In the genomic region with DNA sequence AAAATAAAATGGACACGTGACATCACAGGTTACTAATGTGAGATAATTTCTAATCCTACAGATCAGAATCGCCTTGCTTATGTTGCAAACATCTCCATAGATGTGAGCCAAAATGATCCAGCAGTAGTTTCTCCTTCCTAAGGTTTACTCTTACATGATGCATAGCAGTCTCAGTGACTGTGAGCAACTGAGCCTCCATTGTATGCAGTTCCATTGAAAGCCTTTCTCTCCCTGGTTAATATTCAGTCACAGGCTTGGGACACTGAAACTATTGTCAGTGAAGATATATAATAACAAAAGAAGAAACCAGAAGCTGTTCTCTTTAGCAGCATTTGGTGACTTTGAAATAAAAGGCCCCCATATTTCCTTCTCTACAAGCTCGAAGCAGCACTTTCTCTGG, we compare ENCODE assay signal across 25 mouse cellular contexts.
DNase-seq lines count a peak whose midpoint lies in the region; ATAC-seq and TF ChIP-seq lines count a peak whose summit lies in the region.
"Had no signal": no experiment of that assay in that cellular context is flagged by ENCODE, and none has a peak within 500 bp of the region (broad histone marks: within the 10 kb centered on the region; RNA-seq: fewer than 3 reads in every experiment).

No protein-coding gene starts in this region.

- ATAC-seq in midbrain, embryonic 11.5 days (ENCODE audit: low FRiP score) = 0 out of 2 replicates have a peak, but pooled peaks have one; percentile 38
- no peak for ATAC-seq in midbrain, embryonic 13.5 days
- ATAC-seq: activated CD4-positive, CD25-positive, alpha-beta regulatory T cell, adult 4 months; forebrain, embryonic 15.5 days had no signal

- no peak overlapping the region for H3K27ac ChIP-seq in midbrain, embryonic 11.5 days (ENCODE audit: low read depth, low read length)
- no peak overlapping the region for H3K27ac ChIP-seq in midbrain, embryonic 13.5 days
- H3K27ac ChIP-seq: embryonic facial prominence, embryonic 10.5 days; embryonic facial prominence, embryonic 13.5 days; forebrain, embryonic 12.5 days; forebrain, embryonic 15.5 days; heart, embryonic 15.5 days; hindbrain, embryonic 10.5 days; hindbrain, embryonic 14.5 days had no signal

- no peaks in the 10 kb centered on the region for H3K4me1 ChIP-seq in midbrain, embryonic 11.5 days (ENCODE audit: control insufficient read depth, insufficient read depth, low read length)
- peaks cover 4% of the 10 kb centered on the region; the same call in 1 of the 2 replicates for H3K4me1 ChIP-seq in midbrain, embryonic 13.5 days (replicated peaks)
- H3K4me1 ChIP-seq: embryonic facial prominence, embryonic 10.5 days; embryonic facial prominence, embryonic 13.5 days; forebrain, embryonic 12.5 days; forebrain, embryonic 15.5 days; heart, embryonic 12.5 days; heart, embryonic 15.5 days had no signal

- no peaks in the 10 kb centered on the region for H3K27me3 ChIP-seq in midbrain, embryonic 11.5 days (ENCODE audit: control insufficient read depth, insufficient read depth, low read length)
- H3K27me3 ChIP-seq in midbrain, embryonic 13.5 days = no peaks in the 10 kb centered on the region
- H3K27me3 ChIP-seq: embryonic facial prominence, embryonic 13.5 days; forebrain, embryonic 12.5 days; forebrain, embryonic 15.5 days; heart, embryonic 12.5 days; heart, embryonic 15.5 days had no signal

- no peaks in the 10 kb centered on the region for H3K9me3 ChIP-seq in midbrain, embryonic 11.5 days (ENCODE audit: control insufficient read depth, low read length)
- no peaks in the 10 kb centered on the region for H3K9me3 ChIP-seq in midbrain, embryonic 13.5 days
- H3K9me3 ChIP-seq: embryonic facial prominence, embryonic 10.5 days; embryonic facial prominence, embryonic 13.5 days; forebrain, embryonic 12.5 days; forebrain, embryonic 15.5 days; heart, embryonic 12.5 days; heart, embryonic 15.5 days; hindbrain, embryonic 10.5 days had no signal

- H3K36me3 ChIP-seq in midbrain, embryonic 11.5 days (ENCODE audit: control insufficient read depth, insufficient read depth, low read length) = no peaks in the 10 kb centered on the region
- H3K36me3 ChIP-seq in midbrain, embryonic 13.5 days = no peaks in the 10 kb centered on the region
- H3K36me3 ChIP-seq: embryonic facial prominence, embryonic 10.5 days; embryonic facial prominence, embryonic 13.5 days; forebrain, embryonic 12.5 days; forebrain, embryonic 15.5 days; heart, embryonic 12.5 days; heart, embryonic 15.5 days; hindbrain, embryonic 10.5 days had no signal

- no peak overlapping the region for H3K4me2 ChIP-seq in midbrain, embryonic 11.5 days
- no peak overlapping the region for H3K4me2 ChIP-seq in midbrain, embryonic 13.5 days (replicated peaks)
- H3K4me2 ChIP-seq: embryonic facial prominence, embryonic 13.5 days; forebrain, embryonic 12.5 days; forebrain, embryonic 15.5 days; heart, embryonic 12.5 days; heart, embryonic 15.5 days; hindbrain, embryonic 14.5 days had no signal

- 80% methylated on average over 3 of the region's 3 CpGs for WGBS in midbrain, embryonic 11.5 days
- WGBS in midbrain, embryonic 13.5 days = 75% methylated on average over 3 of the region's 3 CpGs

- peak; percentile 3 for DNase-seq in embryo, embryonic 10.5 days (ENCODE audit: low spot score)
- DNase-seq in embryo, embryonic 10 days (ENCODE audit: low spot score) = no peak
- DNase-seq in midbrain, embryonic 11.5 days (ENCODE audit: low spot score, missing footprints) = no peak
- peak; percentile 7 for DNase-seq in brain, embryonic 14.5 days (ENCODE audit: low read depth)
- DNase-seq in yolk sac, embryonic 10.5 days (ENCODE audit: low spot score) = no peak
- DNase-seq: adrenal gland, adult 8-10 months; adrenal gland, postnatal 25 days; cerebellum, adult 18-20 months; cerebellum, adult 9-10 months; cerebellum, postnatal 14 days; gastrocnemius, postnatal 25 days; heart, adult 18-20 months; heart, postnatal 10 days; heart, postnatal 36 days had no signal

- no peak overlapping the region for H3K4me3 ChIP-seq in midbrain, embryonic 11.5 days (ENCODE audit: low read depth, low read length)
- H3K4me3 ChIP-seq in midbrain, embryonic 13.5 days (replicated peaks) = no peak overlapping the region
- H3K4me3 ChIP-seq: embryonic facial prominence, embryonic 10.5 days; embryonic facial prominence, embryonic 13.5 days; erythroblast, embryonic 14.5 days; forebrain, embryonic 12.5 days; forebrain, embryonic 15.5 days; heart, embryonic 12.5 days; heart, embryonic 15.5 days; hindbrain, embryonic 10.5 days had no signal

- TF ChIP-seq CTCF in brain, embryonic 14.5 days (IDR thresholded peaks at IDR 0.05; ENCODE audit: borderline replicate concordance, extremely low read depth, insufficient read depth, insufficient read length) = no peak

- no peak for TF ChIP-seq POLR2A in brain, embryonic 14.5 days (IDR thresholded peaks at IDR 0.05; ENCODE audit: borderline replicate concordance, extremely low read depth, insufficient read depth, insufficient read length, poor library complexity, severe bottlenecking)

- H3K9ac ChIP-seq in midbrain, embryonic 11.5 days (ENCODE audit: low read length) = no peak overlapping the region
- H3K9ac ChIP-seq in midbrain, embryonic 13.5 days (replicated peaks) = no peak overlapping the region
- H3K9ac ChIP-seq: embryonic facial prominence, embryonic 13.5 days; forebrain, embryonic 12.5 days; forebrain, embryonic 15.5 days; heart, embryonic 12.5 days; heart, embryonic 15.5 days; hindbrain, embryonic 14.5 days had no signal

Comparison
In these comparisons a context has a peak if more than half of its experiments do, and no peak if none do; other contexts are left out.
1. DNase-seq: peak in embryo, embryonic 10.5 days (single experiment) and brain, embryonic 14.5 days (single experiment); none in embryo, embryonic 10 days (single experiment), midbrain, embryonic 11.5 days (single experiment) and yolk sac, embryonic 10.5 days (single experiment).